Mouse (Mus musculus): ENCODE measurements around the gene Rapgef3.

The Rapgef3 gene

GRCm38 (mm10) chr15:97718535-97719155 lies 49.1 kb downstream of the Rapgef3 start:
- DNase-seq = no peak

DNA sequence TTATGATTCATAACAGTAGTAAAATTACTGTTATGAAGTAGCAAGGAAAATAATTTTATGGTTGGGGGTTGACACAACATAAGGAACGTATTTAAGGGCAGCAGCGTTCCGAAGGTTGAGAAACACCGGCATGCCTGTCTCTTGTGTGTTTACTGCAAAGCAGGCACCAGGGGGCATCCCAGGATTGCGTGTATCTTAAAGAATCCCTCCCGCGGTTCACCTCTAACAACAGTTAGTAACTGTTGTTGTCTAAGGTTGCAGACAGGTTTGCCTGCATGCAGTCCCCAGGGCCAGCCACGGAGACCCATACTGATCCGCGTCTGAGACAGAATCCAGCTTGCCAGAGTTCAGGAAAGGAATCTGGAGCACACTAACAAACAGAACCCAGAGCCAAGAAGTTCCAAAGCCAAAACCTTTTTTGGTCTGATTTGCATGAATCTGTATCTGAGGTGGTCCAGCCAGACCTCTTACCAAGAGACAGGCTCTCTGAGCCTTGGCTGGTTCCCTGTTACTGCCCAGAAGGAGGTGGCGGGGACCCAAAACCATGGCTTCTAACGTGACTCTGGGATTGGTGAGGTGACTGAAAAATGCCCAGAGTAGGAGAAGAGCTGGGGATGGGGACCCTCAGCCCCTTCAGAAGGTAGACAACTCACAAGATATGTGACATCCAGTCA lies 49.8 kb downstream of the Rapgef3 start:
- peak; percentile 64 for DNase-seq

DNA sequence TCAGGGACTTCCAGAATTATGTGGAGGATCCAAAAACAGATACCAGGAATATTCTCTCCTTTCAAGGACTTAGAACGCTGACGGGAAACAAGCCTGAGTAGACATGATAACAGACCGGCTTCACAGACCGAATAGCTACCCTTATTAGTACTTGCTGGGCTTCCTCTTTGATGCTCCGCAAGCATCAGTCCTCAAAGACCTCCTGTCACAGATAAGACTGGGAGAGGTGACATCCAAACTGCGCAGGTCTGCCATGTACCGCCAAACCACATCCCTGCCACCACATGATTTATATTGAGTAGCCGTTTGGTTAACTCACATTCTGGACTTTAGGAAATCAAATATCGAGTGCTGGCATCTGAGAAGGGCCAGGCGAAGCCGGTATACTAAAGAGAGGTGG lies 51.0 kb downstream of the Rapgef3 start:
- DNase-seq = no peak

GRCm38 (mm10) chr15:97715734-97716133 lies 52.0 kb downstream of the Rapgef3 start:
- no peak for DNase-seq

- DNase-seq = no peak
Measured at GRCm38 (mm10) chr15:97715083-97715482, 52.7 kb downstream of the Rapgef3 start.

- DNase-seq = no peak
Measured at GRCm38 (mm10) chr15:97712546-97712945, 55.2 kb downstream of the Rapgef3 start.

- DNase-seq = no peak
Measured at GRCm38 (mm10) chr15:97710906-97711305, 56.9 kb downstream of the Rapgef3 start.

DNA sequence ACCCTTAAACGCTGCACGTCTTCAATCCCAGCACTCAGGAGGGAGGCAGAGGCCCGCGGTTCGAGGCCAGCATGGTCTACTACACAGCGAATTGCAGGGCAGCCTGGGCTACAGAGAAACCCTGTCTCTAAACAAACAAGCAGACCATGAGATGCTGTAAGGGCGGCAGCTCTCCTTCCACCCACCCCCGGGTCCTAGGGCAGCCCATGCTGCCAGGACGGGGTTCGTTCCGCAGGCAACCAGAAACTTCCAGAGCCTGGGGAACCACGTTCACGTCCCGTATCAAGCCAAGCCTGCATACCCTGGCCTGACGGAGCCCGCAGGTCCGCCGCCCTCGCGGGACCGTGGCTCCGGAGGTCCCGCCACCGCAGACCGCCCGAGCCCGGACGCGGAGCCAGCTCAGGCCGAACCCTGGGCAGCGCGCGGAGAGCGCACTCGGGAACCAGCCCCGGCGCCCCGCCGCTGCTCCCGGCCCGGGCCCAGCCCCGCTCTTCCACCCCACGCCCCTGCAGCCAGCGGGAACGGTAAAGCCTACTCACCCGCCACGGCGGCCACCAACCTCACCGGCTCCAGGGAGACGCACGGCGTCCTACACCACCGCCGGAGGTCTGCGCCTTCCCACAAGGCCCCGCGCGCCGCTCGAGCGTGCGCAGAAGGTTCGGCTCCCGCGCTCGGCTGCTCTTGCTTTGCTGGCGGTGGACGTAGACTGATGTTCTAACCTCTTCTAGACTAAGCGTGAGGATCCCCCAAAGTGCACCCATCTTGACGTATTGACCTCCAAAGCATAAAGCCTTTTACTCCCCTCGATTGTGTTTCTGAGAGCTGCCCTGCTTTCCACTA lies 62.3 kb downstream of the Rapgef3 start, which contains the start of gene Rpap3:
Gene Rpap3, minus strand, starts transcription at position 615 of the 840 bp plus-strand sequence.
- DNase-seq = peak; percentile 87

- no peak for DNase-seq
Measured at GRCm38 (mm10) chr15:97696616-97697015, 71.2 kb downstream of the Rapgef3 start.
